Mouse (Mus musculus) inflammation-experienced regulatory T-cells, adult 6 months (primary cell): ENCODE data around the gene Rnasek. TPM values are rescaled to one million over a fixed set of nuclear protein-coding genes. Genes with fewer than 3 reads are reported as not detected.

ENCODE experiments used
- polyA plus RNA-seq, 3 experiments: library from polyadenylated mRNA; unstranded; fragments of 100-300 nt; shearing (Covaris generic); gene quantifications; one replicate each; pipeline ENCODE4 v1.2.1; 2017

Gene Rnasek
- polyA plus RNA-seq, 3 experiments from 2014 or later: 207 to 275 (median 255) TPM

Other genes starting within 250 kb of the Rnasek start
- gene Gabarap, start 248.7 kb downstream of the Rnasek start, polyA plus RNA-seq: 100 to 1,000 TPM; 352 to 384 (median 366) TPM
- gene Phf23, start 244.1 kb downstream of the Rnasek start, polyA plus RNA-seq: 10 to 100 TPM; 32.7 to 38.3 (median 36.0) TPM
- gene Dvl2, start 239.2 kb downstream of the Rnasek start, polyA plus RNA-seq: 1 to 10 TPM; 2.5 to 5.0 (median 4.9) TPM
- 100 to 1,000 TPM; 110 to 132 (median 128) TPM for gene Acadvl, start 224.4 kb downstream of the Rnasek start, polyA plus RNA-seq
- 10 to 100 TPM in 2 of 3 experiments, 1 to 10 TPM in 1; 7.1 to 14.6 (median 11.2) TPM for gene Dlg4, start 222.9 kb downstream of the Rnasek start, polyA plus RNA-seq
- gene Asgr1, start 185.8 kb downstream of the Rnasek start, polyA plus RNA-seq: not detected
- gene Asgr2, start 147.2 kb downstream of the Rnasek start, polyA plus RNA-seq: not detected
- not detected for gene Mgl2, start 109.5 kb downstream of the Rnasek start, polyA plus RNA-seq
- under 1 TPM in 1 of 3 experiments, not detected in 2; 0.67 TPM for gene Clec10a, start 83.6 kb downstream of the Rnasek start, polyA plus RNA-seq
- under 1 TPM in 1 of 3 experiments, not detected in 2; 0.52 TPM for gene Slc16a11, start 27.1 kb downstream of the Rnasek start, polyA plus RNA-seq
- 1 to 10 TPM; 2.3 to 4.3 (median 3.2) TPM for gene Slc16a13, start 18.8 kb downstream of the Rnasek start, polyA plus RNA-seq
- gene Bcl6b, start 10.0 kb downstream of the Rnasek start, polyA plus RNA-seq: under 1 TPM in 1 of 3 experiments, not detected in 2; 0.39 TPM
- gene 0610010K14Rik, start 1.9 kb downstream of the Rnasek start, polyA plus RNA-seq: 100 to 1,000 TPM; 133 to 147 (median 134) TPM
- 10 to 100 TPM in 1 of 3 experiments, 1 to 10 TPM in 2; 2.7 to 11.1 (median 6.1) TPM for gene Gm21988, start within 50 bp of the Rnasek start, polyA plus RNA-seq
- under 1 TPM in 1 of 3 experiments, not detected in 2; 0.47 TPM for gene Alox12, start 15.5 kb upstream of the Rnasek start, polyA plus RNA-seq
- not detected for gene Alox12e, start 82.8 kb upstream of the Rnasek start, polyA plus RNA-seq
- under 1 TPM; 0.24 to 0.59 (median 0.26) TPM for gene Alox15, start 112.2 kb upstream of the Rnasek start, polyA plus RNA-seq
- 1 to 10 TPM; 5.2 to 7.3 (median 6.5) TPM for gene Pelp1, start 170.2 kb upstream of the Rnasek start, polyA plus RNA-seq
- gene Arrb2, start 192.8 kb upstream of the Rnasek start, polyA plus RNA-seq: 100 to 1,000 TPM in 2 of 3 experiments, 10 to 100 TPM in 1; 50.6 to 129 (median 119) TPM
- gene Med11, start 212.1 kb upstream of the Rnasek start, polyA plus RNA-seq: 10 to 100 TPM; 76.7 to 81.3 (median 80.3) TPM
- gene Zmynd15, start 219.6 kb upstream of the Rnasek start, polyA plus RNA-seq: not detected
- gene Cxcl16, start 220.1 kb upstream of the Rnasek start, polyA plus RNA-seq: under 1 TPM; 0.62 to 0.85 (median 0.72) TPM